Mouse (Mus musculus) midbrain, embryonic 11.5 days (tissue): ENCODE measurements around the gene Dach1. TPM values are rescaled to one million over a fixed set of nuclear protein-coding genes. Genes with fewer than 3 reads are reported as not detected.

Source experiments
- ATAC-seq: fragments of 200-750 bp; cut with Nextera tagmentation; 2 replicates; pipeline ENCODE4 v1.8.0; 2017; ENCODE audit warnings: moderate TSS enrichment, moderate library complexity; ENCODE audit not compliant: low FRiP score
- DNase-seq: peaks from one replicate; pipeline ENCODE4 v3.0.0; 2015; ENCODE audit warnings: low spot score; ENCODE audit errors: missing footprints
- H3K27ac ChIP-seq: fragments of 300-500 bp; sonication (generic); 2 replicates; pipeline ENCODE4 v1.5.1; 2014; ENCODE audit warnings: low read depth, low read length
- H3K27me3 ChIP-seq: fragments of 300-500 bp; sonication (generic); 2 replicates; pipeline ENCODE4 v1.6.1; 2014; ENCODE audit warnings: mild to moderate bottlenecking, low read length, moderate library complexity, mixed read lengths; ENCODE audit not compliant: control insufficient read depth, insufficient read depth
- H3K36me3 ChIP-seq: fragments of 300-500 bp; sonication (generic); 2 replicates; pipeline ENCODE4 v1.6.1; 2014; ENCODE audit warnings: mild to moderate bottlenecking, low read length, moderate library complexity, mixed read lengths; ENCODE audit not compliant: control insufficient read depth, insufficient read depth
- H3K4me1 ChIP-seq: fragments of 300-500 bp; sonication (generic); 2 replicates; pipeline ENCODE4 v1.6.1; 2014; ENCODE audit warnings: low read length; ENCODE audit not compliant: control insufficient read depth, insufficient read depth
- H3K4me2 ChIP-seq: fragments of 300-500 bp; sonication (generic); 2 replicates; pipeline ENCODE4 v1.6.1; 2014; ENCODE audit warnings: mild to moderate bottlenecking, moderate library complexity
- H3K4me3 ChIP-seq: fragments of 300-500 bp; sonication (generic); 2 replicates; pipeline ENCODE4 v1.5.1; 2014; ENCODE audit warnings: low read depth, low read length
- H3K9ac ChIP-seq: fragments of 300-500 bp; sonication (generic); 2 replicates; pipeline ENCODE4 v1.6.1; 2014; ENCODE audit warnings: low read length
- H3K9me3 ChIP-seq: fragments of 300-500 bp; sonication (generic); 2 replicates; pipeline ENCODE4 v1.6.1; 2016; ENCODE audit warnings: low read length; ENCODE audit not compliant: control insufficient read depth
- WGBS: fragments of 180-500 bp; shearing (Covaris S2); extraction: QIAGEN DNeasy Blood & Tissue Kit; methylation state at CpG from one replicate; pipeline ENCODE4 v1.1.7; 2014; 5-methylcytosine and 5-hydroxymethylcytosine counted together
- polyA plus RNA-seq: library from polyadenylated mRNA; unstranded; fragments of >200 nt; fragmentation: Nextera tagmentation; extraction: Ambion mirVana; gene quantifications from 2 replicates; pipeline ENCODE4 v1.2.1, GENCODE M21; 2014

Dach1 gene
- polyA plus RNA-seq, 1 experiment from 2014 or later, result 24.0 TPM

DNA sequence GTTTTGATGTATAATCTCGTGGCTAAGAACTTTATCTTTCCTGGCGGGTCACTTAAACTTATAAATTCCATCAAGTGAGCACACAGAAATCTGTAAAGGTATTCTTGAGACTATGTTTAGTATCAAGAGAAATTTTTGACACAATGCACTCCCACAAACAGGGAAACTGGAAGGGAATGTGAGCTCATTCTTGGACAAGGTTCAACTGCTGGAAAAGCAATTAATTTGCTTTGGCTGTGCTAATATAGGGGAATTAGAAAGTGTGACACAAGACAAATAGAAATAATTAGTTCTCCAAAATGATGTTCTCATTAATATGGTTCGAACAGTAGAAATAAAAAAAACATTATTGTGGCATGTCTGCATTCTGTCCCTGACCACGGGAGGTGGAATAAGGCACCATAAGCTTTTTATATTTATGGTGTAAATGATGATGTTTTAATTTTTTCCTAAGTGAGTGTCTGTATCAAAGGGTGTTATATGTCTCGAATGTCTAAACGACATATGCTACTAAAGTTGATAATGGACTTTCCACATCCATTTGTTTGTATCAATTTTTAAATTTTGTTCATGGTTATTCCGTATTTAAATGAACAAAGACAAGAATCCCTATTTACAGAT is 354.9 kb downstream of the Dach1 start:
- Histone ChIP-seq H3K4me2 (no peak overlapping the region), H3K36me3 (no peaks in the 10 kb centered on the region), H3K27ac (no peak overlapping the region), H3K4me3 (no peak overlapping the region), H3K9me3 (no peaks in the 10 kb centered on the region), H3K9ac (no peak overlapping the region), H3K4me1 (no peaks in the 10 kb centered on the region), H3K27me3 (no peaks in the 10 kb centered on the region)
- no peak for DNase-seq
- WGBS, result 88% methylated on average over 7 of the region's 7 CpGs
- ATAC-seq, result no peak

DNA sequence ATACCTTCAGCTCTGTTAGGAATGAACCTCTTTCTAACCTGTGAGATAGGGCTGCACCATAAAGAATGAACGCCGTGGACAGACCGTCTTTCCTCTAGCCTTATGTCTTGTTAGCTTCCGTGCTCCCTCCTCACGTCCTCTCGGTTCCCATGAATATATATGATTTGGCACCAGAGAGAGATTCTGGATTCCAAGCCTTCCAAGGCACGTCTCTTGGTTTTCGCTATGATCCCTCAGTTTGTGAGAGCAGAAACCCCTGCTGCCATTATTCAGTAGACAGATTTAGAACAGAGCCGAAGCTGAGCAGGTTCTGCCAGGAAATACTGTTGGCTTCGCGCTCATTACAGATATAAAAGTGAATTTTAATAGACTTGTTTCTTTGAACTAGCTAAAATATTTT is 356.0 kb downstream of the Dach1 start:
- Histone ChIP-seq H3K27me3 (no peaks in the 10 kb centered on the region), H3K27ac (no peak overlapping the region), H3K9me3 (no peaks in the 10 kb centered on the region), H3K4me3 (no peak overlapping the region), H3K4me1 (no peaks in the 10 kb centered on the region), H3K4me2 (no peak overlapping the region), H3K9ac (no peak overlapping the region), H3K36me3 (no peaks in the 10 kb centered on the region)
- WGBS, result 77% methylated on average over 11 of the region's 11 CpGs
- DNase-seq (no peak), ATAC-seq (no peak)

DNA sequence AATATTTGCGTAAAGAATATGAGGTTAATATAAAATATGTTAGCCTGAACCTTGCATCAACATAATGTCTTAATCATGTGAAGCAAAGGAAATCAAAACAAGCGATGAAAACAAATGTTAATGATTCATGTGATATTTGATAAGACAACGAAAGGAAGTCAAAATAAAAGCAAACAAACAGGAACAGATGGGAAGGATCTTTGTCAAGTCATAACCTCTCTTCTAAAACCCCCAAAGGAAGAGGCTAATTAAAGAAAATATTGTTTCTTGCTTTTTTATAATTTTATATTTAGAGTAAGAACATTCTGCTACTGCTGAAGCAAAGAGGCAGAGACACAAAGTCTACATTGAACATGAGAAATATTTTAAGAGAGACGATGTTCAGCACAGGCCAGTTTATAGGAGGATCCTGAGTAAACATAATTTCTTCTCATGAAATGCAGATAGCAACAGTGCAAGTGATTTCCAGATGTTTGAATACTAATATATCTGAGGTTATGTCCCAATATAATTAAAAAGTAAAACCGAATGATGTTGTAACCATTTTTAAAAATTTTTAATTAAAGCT is 374.1 kb downstream of the Dach1 start:
- Histone ChIP-seq H3K27me3 (no peaks in the 10 kb centered on the region), H3K36me3 (no peaks in the 10 kb centered on the region), H3K4me3 (no peak overlapping the region), H3K4me2 (no peak overlapping the region), H3K9me3 (no peaks in the 10 kb centered on the region), H3K4me1 (no peaks in the 10 kb centered on the region), H3K9ac (no peak overlapping the region), H3K27ac (no peak overlapping the region)
- WGBS, result 90% methylated on average over 5 of the region's 5 CpGs
- ATAC-seq, result no peak
- DNase-seq, result no peak

DNA sequence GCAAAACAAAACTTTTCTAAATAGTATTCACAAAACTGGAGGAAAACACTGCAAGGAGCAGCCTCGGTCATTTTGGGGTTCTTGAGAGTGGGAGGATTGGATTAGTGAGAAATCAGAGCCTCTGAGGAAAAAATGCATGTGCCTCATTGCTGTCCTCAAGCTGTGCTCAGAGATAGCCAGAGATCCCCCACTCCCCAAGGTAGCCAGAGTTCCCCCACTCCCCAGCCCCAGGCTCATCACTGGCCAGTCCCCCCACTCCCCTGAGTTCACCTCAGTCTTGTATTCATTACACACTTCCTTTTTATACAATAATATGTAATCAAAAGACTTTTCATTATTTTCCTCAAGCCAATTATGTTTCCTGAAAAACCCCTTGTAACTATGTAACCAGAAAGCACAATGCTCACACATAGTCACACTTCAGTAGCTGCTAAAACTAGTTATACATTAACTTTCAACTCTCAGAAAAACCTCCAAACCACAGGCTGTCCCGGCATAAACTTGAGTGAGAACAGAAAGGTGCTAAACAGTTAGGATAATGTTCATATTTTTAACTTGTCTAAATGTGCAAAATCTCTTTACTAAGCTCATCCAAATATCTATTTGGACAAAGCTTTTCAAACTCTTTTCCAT is 395.3 kb downstream of the Dach1 start:
- ATAC-seq (no peak), DNase-seq (no peak)
- 84% methylated on average over 2 of the region's 2 CpGs for WGBS
- Histone ChIP-seq H3K9ac (no peak overlapping the region), H3K27ac (no peak overlapping the region), H3K36me3 (no peaks in the 10 kb centered on the region), H3K27me3 (no peaks in the 10 kb centered on the region), H3K4me3 (no peak overlapping the region), H3K9me3 (peaks cover 10% of the 10 kb centered on the region), H3K4me2 (no peak overlapping the region), H3K4me1 (no peaks in the 10 kb centered on the region)

DNA sequence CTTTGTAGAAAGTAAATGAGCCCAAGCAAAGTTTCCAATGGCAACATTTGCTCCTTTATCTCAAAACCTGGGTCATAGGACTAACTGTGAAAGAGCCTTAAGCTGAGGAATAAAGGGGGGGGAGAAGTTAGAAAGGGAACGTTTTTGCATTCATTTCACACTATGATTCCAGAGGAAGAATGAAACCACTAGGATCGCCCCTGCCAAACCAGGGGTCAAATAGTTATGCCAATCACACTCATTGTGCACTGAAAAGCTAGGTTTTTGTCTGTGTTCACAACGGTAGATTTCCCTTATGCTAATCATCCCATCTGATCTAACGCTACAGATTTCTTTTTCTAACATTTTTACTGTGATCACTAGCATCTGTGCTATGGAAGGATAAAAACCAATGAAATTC is 415.2 kb downstream of the Dach1 start:
- Histone ChIP-seq H3K4me2 (no peak overlapping the region), H3K27ac (no peak overlapping the region), H3K36me3 (no peaks in the 10 kb centered on the region), H3K4me3 (no peak overlapping the region), H3K9ac (no peak overlapping the region), H3K27me3 (no peaks in the 10 kb centered on the region), H3K9me3 (no peaks in the 10 kb centered on the region), H3K4me1 (0 out of 2 replicates have a peak, but pooled peaks cover 2% of the 10 kb centered on the region)
- peak; percentile 87 for ATAC-seq
- DNase-seq, result peak; percentile 87
- 14% methylated on average over 4 of the region's 4 CpGs for WGBS

DNA sequence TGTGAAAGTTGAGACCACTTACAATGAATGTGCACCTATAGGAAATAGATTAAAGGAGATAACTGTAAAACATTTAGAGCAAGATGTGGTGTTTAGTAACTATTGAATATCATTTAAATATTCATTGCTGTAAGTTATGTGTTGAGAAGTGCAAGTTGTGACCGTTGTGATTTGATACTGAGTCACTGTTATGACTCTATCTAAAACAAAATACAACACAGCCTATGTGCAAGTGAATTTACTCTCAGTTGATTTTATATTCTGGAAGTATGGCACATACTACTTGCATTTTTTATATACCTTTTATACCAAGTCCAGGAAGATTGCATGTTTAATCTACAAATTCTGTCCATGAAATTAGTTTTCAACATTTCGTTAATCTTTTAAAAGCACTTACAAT is 415.6 kb downstream of the Dach1 start:
- WGBS, result 41% methylated on average over 2 of the region's 2 CpGs
- H3K27me3 ChIP-seq, result no peaks in the 10 kb centered on the region
- no peaks in the 10 kb centered on the region for H3K9me3 ChIP-seq
- H3K4me3 ChIP-seq, result no peak overlapping the region
- DNase-seq (peak; percentile 84), ATAC-seq (peak; percentile 64)
- 0 out of 2 replicates have a peak, but pooled peaks cover 2% of the 10 kb centered on the region for H3K4me1 ChIP-seq
- H3K27ac ChIP-seq, result peak overlapping the region; percentile 20; the same call in 1 of the 2 replicates
- no peak overlapping the region for H3K9ac ChIP-seq
- no peaks in the 10 kb centered on the region for H3K36me3 ChIP-seq
- H3K4me2 ChIP-seq, result no peak overlapping the region

DNA sequence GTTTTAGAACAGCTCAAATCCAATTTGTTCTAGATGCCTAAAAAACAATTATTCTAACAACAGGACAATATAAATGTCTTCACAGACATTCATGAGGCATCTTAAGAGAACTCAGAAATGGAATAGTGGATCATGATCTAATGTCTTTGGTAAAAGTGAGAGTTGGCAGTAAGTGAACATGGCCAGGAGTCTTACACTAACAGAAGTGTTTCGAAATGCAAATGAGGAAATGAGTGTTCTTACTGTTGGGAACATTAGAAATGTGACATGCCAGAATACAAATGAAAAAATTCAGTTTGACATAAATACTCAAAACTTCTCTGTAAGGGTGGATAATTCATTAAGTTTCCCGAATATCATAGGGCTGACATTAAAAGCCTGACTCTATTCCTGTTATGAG is 426.3 kb downstream of the Dach1 start:
- Histone ChIP-seq H3K9ac (no peak overlapping the region), H3K4me3 (no peak overlapping the region), H3K27ac (no peak overlapping the region), H3K4me1 (no peaks in the 10 kb centered on the region), H3K36me3 (no peaks in the 10 kb centered on the region), H3K9me3 (no peaks in the 10 kb centered on the region), H3K4me2 (no peak overlapping the region), H3K27me3 (no peaks in the 10 kb centered on the region)
- peak; percentile 79 for DNase-seq
- WGBS, result 93% methylated on average over 2 of the region's 2 CpGs
- no peak for ATAC-seq

DNA sequence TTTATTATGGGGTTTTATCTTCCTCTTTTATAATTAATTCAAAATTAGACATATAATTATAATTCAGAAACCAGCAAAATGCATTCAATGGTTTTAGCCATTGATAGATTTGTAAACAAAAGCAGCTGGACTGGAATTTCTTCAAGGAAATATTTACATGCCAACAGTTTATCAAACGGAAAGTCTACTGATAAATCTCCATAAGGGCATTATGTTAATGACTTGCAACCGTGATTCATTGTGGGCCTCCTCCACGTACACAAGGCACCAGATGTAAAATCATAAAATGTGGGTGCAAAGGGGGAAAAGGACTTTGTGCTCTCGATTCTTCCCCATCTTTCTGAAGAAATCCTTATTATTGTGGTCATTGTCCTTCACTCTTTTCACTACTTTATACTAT is 426.8 kb downstream of the Dach1 start:
- H3K27ac ChIP-seq, result no peak overlapping the region
- H3K9ac ChIP-seq, result no peak overlapping the region
- H3K27me3 ChIP-seq, result no peaks in the 10 kb centered on the region
- peak; percentile 80 for DNase-seq
- H3K4me3 ChIP-seq, result no peak overlapping the region
- no peaks in the 10 kb centered on the region for H3K36me3 ChIP-seq
- no peaks in the 10 kb centered on the region for H3K9me3 ChIP-seq
- no peak for ATAC-seq
- 60% methylated on average over 4 of the region's 4 CpGs for WGBS
- no peaks in the 10 kb centered on the region for H3K4me1 ChIP-seq
- no peak overlapping the region for H3K4me2 ChIP-seq
